Mouse (Mus musculus): Measurements from ENCODE around the gene Irf2.

DNA sequence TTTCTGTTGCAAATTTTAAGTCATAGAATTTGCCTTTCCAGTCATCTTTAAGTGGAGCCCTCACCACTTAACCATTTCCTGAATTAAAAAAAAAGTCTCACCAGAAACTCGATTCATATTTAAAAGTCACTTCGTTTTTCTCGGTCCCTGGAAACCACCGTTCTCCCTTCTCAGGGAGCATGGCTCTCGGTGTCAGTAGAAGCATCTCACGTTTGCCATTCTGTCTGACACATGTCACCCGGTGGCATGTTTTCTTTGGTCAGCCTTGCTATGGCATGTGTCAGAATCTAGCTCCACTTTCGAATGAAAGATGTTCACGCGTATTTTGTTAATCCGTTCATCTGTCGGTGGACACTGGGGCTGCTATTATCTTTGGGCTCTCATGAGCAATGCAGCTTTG lies 13.5 kb downstream of the Irf2 start:
- no peak for TF ChIP-seq POLR2A (IDR thresholded peaks at IDR 0.05; ENCODE audit: borderline replicate concordance, extremely low read depth, insufficient read depth, insufficient read length, poor library complexity, severe bottlenecking)
- TF ChIP-seq CTCF (IDR thresholded peaks at IDR 0.05; ENCODE audit: borderline replicate concordance, extremely low read depth, insufficient read depth, insufficient read length): no peak

All from brain, embryonic 14.5 days (tissue).